Mouse (Mus musculus) thymus, postnatal 4 days (tissue): ENCODE results near the gene Man1b1.

ENCODE experiments used
- DNase-seq: peaks from one replicate; pipeline ENCODE4 v3.0.0; 2021

The Man1b1 gene

DNA sequence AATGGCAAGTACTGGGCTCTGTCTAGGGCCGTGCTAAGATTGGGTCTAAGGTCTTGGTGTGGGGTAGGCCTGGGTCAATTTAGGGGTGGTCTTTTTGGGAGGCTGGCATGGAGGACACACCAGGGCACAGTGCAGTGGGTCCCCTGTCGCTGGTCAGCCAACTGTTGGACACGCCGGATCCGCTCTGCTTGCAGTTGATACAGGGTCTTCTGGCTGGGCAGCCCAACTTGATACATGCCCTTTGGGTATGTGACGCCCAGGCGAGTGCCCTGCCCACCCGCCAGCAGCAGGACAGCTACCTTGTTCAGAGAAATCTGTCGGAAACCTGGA lies 32.6 kb downstream of the Man1b1 start:
- DNase-seq = no peak

DNA sequence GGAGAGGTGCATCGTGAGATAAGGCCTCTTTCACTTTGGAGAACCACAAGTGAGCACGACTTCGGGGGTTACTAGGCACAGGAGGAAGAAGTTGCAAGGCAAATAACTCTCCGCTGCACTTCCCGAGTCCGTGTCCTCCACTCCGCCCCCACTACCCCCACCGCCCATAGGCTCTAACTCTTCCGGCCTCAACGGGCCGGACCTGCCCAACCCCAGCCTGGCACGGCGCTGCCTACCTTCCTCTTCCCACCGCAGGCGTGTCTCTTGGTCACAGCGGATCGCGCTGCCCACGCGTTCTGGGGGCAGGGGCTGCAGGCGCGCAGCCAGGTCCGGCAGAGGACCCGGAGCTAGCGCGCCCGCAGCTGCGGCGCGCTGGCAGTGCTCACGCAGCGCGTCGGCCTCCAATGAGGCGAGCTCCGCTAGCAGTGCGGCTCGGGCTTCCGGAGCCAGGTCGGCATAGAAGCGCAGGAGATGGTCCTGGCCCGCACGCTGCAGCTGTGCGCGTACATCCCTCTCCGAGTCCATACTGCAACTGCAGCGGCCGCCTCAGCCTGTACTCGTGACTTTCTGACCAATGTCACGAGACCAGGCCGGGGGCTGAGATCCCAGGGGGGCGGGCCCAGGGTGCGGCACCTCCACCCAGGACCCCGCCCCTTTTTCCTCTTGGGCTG lies 33.1 kb downstream of the Man1b1 start, which contains the start of gene Uap1l1:
Gene Uap1l1, minus strand, starts transcription at position 592 of the 671 bp plus-strand sequence.
- peak; percentile 69 for DNase-seq

DNA sequence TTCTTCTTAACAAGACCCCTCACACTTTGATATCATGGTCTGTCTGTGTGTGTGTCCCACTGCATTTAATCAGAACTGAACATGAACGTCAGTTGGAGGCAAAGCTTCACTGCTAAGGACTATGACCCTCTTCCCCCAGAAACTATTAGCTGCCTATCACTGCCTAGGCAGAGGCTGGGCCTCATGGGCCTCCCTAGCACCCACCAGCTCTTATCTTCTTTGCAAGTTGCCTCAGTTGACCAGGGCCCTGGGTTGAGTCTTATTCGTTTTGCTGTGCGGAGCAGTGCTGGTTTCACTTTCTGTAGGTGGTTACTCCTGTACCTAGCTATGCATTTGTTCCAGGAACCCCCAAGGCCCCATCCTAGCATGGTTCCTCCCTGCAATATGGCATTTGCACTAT lies 37.9 kb downstream of the Man1b1 start:
- DNase-seq = no peak

DNA sequence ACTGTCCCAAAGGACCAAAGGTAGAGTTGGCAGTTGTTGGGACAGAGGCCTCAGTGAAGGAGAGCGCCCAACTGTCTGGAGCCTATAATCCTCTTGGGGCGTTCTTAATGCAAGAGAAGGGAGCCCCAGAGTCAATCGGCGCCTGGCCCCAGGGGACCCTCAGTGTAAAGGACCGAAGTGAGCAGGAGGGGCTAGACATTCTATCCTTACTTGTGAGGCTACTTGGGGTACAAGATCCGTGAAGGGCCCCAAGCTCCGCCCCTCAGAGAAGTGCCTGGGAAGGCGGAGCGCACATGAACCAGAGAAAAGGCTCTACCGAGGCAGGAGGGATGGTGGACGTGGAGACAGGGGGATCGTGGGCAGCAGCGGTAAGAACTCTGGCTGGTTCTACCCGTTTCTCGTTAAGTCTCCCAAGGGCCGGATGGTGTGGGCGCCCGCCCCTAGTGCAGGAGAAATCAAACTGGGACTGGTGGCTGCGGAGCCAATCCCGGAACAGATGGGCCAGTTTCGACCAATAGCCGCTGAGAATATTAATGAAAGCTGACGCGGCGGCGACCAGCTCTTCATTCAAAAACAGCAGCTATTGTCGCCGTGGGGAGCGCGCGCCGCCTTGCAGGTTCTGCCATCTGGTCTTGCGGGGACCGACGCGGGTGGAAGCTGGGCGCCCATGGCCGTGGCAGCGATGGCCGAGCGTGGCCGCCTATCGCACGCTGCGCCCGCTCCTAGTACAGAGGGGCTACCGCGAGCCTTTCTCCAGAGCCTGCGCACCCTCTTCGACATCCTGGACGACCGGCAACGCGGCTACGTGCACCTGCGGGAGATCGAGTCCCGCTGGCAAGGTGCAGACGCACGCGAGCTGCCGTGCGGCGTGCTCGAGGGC lies 39.9 kb downstream of the Man1b1 start, which contains the start of gene Sapcd2:
Gene Sapcd2, plus strand, starts transcription at position 558 of the 880 bp plus-strand sequence.
- DNase-seq = peak; percentile 81

DNA sequence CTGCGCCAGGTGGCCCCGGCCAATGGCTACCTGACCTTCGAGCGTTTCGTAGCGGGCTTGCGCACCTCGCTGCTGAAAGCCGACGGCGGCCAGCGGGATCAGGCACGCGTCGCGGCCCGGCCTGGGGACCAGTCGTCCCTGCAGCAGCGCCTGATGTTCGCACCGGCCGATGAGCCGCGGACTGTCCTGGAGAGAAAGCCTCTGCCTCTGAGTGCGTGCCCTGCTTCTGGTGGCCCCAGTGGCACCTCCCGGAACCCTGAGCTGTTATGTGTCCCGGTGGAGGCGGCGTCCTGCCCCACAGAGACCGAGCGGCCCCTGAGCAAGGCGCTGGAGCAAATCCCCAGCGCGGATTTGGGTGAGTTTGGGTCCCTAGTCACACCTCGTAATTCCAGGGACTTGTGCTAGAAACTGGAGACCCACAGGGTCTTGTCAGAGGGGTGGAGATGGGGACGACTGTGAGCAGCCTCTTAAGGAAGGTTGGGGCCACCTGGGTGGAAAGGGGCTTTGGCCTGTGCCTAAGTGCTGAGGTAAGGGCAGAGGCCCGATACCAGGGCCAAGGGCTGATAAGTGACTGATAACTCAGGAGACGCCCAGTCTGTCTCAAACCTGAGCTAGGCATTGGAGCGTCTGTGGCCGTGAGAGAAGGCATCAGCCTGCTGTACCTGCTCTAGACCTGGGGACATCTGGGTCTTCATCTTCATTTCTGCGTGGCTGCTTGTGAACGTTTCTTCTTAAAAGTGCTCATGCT lies 40.7 kb downstream of the Man1b1 start:
- no peak for DNase-seq

DNA sequence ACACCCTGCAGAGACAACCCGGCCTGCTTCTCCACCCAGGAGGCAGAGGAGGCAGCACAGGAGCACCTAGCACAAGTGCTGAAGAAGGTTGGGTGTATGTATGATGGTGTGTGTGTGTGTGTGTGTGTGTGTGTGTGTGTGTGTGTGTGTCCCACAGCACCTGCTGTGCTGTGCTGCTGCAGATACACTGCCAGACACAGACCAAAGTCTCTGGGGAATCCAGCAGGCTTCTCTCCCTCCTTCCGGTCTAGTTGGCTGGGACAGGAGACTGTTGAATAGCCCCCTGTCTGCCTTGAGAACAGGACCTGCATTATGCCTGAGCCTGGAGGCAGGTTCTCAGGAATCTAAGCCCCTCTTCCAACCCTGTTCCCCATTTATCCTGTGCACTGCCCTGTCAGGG lies 41.3 kb downstream of the Man1b1 start:
- no peak for DNase-seq

DNA sequence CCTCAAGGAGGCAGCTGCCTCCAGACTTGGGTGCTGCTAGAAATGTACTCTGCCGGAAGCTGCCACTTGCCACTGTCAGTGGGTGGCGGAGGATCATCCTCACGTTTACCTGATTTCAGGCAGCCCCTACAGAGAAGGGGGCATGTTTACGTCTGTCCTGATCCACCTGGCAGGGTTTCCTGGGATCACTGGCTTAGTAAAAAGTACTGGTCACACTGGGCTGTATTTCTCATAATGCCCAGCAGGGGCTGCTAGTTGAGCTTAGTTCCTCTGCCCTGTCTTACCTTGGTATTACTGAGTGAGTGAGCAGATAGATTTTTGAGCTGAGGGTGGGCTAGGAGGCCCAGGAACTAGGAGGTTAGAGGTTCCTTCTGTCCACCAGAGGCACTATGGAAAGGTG lies 44.5 kb downstream of the Man1b1 start:
- peak; percentile 61 for DNase-seq

DNA sequence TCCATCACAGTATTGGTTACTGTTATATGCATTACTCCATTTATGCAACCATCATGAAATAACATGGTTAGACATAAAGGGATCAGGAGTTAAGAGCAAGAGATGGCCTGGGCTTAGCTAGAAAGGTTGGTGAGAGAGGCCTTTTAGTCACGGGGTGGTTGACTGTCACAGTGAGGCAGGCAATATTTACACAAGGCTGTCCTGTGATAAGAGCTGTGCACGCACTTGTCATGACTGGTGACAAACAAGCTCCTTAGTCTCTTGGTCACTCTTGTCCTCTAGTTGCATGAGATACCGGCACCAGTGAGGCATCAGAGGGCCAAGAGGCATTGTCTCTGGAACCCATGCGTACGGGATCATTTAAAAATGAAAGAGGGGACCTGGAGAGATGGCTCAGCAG lies 52.4 kb downstream of the Man1b1 start:
- no peak for DNase-seq

DNA sequence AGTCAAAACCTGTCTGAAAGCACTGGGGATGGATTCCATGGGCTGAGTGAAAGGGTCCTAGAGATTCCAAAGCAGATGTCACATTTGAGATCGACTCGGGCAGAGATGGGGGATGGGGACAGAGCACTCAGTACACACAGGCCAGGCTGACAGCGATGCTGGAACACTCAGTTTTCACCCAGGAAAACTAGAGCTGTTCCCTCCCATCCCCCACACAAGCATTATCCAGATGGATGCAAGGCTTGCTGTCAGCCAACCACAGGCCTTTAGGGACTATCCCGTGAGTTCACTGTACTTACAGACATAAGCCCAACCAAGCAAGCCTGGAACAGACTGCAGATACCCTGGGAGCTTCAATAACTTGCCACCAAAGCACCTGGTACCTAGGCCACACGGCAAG lies 59.1 kb downstream of the Man1b1 start:
- no peak for DNase-seq

DNA sequence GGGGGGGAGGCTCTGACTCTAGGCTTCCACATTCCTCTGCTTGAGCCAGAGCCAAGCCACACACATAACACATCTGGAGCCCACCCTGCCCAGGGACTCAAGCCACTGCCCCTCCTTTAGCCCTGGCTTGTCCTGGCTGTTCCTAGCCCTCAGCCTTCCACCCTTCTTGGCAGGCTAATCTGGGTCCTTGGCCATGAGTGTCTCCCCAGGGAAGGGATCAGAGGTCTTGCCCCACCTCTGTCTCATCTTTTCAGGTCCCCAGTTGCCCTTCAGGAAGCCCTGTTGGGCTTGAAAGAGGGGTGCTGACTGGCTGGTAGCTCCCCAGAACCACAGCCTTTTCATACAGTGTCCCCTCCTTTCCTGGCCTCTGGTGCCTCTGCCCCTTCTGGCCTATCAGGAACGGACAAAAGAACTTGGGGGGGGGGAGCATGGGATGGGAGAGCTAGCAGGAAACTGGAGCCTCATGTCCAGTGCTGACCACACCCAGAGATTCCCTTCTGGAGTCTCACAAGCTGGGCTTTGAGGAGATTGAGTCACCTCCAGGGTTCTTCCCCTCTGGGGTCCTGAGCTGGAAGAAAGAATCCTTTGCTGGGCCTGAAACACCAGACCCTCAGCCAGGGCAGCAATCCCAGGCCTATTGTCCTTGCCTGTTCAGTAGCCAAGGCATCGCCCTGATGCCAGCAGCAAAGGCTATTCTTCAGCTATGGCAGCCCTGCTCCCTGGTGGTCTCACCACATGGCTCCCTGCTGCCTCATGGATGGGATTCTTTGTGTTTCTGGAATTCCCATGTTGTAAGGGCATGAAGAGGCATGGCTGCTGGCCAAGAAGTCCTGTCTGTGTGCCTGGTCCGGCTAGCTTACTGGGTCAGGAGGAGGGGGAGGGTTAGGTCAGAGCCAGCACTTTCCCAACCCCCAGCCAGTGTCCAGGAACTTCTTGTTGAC lies 62.4 kb downstream of the Man1b1 start:
- no peak for DNase-seq

DNA sequence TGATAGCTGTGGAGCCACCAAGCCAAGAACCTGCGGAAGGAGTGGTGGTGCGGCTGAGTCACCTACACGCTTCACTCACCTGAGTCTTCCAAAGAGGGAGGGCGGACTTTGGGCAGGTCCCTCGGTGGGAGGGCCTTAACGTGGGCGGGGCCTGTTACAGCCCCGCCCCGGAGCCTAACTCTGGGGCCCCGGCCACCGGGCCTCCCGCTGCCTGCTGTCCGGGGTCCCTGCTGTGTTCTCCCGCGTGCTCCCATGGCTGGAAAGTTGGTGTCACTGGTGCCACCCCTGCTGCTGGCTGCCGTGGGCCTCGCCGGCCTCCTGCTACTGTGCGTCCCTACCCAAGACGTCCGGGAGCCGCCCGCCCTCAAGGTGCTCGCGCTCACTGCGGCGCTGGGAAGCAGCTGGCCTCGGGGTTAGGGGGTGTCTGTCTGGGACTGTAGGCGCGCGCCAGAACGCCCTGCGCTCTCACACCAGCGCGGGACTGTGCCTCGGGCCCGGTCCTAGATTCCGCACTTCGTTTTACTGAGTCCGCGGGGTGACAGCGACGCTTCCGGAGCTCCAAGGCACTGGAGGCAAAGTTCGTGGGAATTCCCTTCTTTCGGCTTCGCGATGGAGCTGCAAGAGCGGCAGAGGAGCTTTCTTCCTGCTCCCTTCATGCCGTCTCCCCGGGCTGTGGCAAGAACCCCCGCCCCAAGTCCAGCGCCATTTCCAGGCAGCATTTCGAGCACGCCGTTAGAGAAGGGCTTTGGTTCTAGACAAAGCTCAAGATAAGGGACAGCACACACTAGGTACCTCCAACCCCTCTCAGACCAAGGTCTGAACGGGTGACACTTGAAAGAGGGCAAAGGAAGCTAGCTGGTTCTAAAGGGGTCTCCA lies 63.8 kb downstream of the Man1b1 start, which contains the start of gene Entpd2:
Gene Entpd2, plus strand, starts transcription at position 154 of the 876 bp plus-strand sequence.
- peak; percentile 46 for DNase-seq

DNA sequence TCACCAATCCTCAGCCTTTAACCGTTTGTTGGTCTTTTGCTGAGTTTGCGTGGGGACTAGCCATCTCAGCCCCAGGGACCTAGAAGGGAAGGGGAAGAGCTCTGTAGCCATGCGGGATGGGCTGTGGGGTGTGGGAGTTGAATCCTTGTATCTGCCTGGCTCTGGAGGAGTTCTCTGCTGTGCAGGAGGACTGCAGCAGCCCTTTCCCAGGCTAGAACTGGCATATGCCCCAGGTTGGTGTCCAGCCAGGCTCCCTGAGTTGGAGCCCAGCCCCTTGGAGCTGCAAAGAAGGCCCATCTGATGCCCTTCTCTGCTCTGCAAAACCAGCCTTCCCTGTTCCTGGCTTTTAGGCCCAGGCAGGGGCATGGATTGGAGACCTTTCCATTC lies 64.5 kb downstream of the Man1b1 start:
- no peak for DNase-seq

DNA sequence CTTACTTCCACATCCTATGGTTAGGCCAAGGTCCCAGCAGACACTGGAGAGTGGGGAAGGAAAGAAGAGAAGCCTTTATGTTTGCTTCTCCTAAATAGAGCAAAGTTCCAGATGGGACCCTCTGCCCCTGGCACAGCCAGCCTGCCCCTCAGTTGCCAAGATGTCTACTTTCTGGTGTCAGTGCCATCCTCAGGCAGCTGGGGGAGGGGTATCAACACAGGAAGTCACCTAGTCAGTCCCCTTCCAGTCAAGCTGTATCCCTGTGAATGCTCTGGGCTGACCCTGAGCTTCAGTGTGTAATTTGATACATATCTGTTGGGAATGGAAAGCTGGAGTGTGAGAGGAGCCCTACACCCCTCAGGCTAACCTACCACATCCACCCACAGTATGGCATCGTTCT lies 64.9 kb downstream of the Man1b1 start:
- DNase-seq = no peak

DNA sequence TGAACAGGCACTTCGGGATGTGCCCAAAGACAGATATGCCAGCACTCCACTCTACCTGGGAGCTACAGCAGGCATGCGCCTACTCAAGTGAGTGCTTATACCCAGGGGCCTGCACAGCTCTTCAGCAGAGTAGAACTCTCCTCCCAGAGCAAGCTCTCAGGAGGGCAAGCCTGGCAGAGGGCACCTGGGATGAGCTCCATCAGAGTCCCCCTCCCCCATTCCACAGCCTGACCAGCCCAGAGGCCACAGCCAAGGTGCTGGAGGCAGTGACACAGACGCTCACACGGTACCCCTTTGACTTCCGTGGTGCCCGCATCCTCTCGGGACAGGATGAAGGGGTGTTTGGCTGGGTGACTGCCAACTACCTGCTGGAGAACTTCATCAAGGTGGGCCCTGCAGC lies 65.9 kb downstream of the Man1b1 start:
- no peak for DNase-seq

DNA sequence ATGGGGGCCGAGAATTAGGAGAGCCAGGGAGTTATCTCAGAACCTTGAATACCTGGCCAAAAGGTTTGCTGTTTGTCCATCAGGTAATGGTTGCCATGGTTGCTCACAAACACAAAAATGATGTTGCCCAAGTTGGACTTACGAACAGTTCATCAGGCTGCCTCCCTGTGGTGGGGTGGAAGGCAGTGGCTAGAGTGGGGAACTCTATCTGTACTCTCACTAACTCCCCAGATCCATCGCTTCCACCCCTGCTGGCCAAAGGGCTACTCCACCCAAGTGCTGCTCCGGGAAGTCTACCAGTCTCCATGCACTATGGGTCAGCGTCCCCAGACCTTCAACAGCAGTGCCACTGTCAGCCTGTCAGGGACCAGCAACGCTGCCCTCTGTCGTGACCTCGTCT lies 66.9 kb downstream of the Man1b1 start, which contains the start of gene Npdc1:
Gene Npdc1, plus strand, starts transcription at position 301 of the 400 bp plus-strand sequence.
- DNase-seq = no peak

DNA sequence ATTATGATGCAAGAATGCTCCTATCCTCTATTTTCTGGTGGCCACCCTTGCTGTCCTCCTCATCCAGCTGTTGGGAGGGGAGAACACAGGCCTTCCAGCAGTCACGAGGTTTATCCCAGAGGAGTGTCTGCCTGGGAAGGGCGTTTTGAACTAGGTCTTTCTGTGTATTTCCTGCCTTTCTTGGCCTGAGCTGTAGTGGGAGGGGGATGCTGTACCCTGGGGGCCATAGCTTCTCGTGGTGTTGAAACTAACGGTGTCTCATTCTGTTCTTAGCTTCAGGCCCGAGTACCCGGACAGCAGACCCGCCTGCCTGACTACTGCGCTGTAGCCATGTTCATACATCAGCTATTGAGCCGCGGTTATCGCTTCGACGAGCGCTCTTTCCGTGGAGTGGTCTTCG lies 68.2 kb downstream of the Man1b1 start:
- no peak for DNase-seq

DNA sequence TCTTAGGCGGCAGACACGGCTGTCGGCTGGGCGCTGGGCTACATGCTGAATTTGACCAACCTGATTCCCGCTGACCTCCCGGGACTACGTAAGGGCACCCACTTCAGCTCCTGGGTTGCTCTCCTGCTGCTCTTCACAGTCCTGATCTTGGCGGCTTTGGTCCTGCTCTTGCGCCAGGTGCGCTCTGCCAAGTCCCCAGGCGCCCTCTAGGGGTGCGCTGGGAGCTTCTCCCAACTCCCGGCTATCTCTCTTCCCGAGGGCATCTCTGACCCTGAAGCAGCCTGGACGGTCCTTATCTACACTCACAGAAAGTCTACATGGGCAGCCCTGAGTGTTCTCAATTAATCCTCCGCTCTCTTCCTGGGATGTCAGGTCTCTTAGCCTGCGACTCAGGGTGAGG lies 68.6 kb downstream of the Man1b1 start:
- peak; percentile 67 for DNase-seq
